Mouse (Mus musculus) limb, embryonic 15.5 days (tissue): Measurements from ENCODE around the gene Pygo2. TPM values are rescaled to one million over a fixed set of nuclear protein-coding genes. Genes with fewer than 3 reads are reported as not detected.

Experiments used
- ATAC-seq: fragments of 200-750 bp; cut with Nextera tagmentation; 2 replicates; pipeline ENCODE4 v1.8.0; 2017; ENCODE audit warnings: low read depth, moderate TSS enrichment; ENCODE audit not compliant: insufficient number of reproducible peaks, low FRiP score, low TSS enrichment
- H3K27ac ChIP-seq: fragments of 300-500 bp; sonication (generic); 2 replicates; pipeline ENCODE4 v1.5.1; 2015; ENCODE audit warnings: moderate library complexity, mild to moderate bottlenecking, inconsistent platforms
- H3K27me3 ChIP-seq: fragments of 300-500 bp; sonication (generic); 2 replicates; pipeline ENCODE4 v1.6.1; 2015; ENCODE audit warnings: inconsistent platforms
- H3K36me3 ChIP-seq: fragments of 300-500 bp; sonication (generic); 2 replicates; pipeline ENCODE4 v1.6.1; 2015; ENCODE audit warnings: inconsistent platforms
- H3K4me1 ChIP-seq: fragments of 300-500 bp; sonication (generic); 2 replicates; pipeline ENCODE4 v1.6.1; 2015; ENCODE audit warnings: inconsistent platforms
- H3K4me2 ChIP-seq: fragments of 300-500 bp; sonication (generic); 2 replicates; pipeline ENCODE4 v1.6.1; 2015; ENCODE audit warnings: mild to moderate bottlenecking, inconsistent platforms
- H3K4me3 ChIP-seq: fragments of 300-500 bp; sonication (generic); 2 replicates; pipeline ENCODE4 v1.5.1; 2015; ENCODE audit warnings: mild to moderate bottlenecking, inconsistent platforms
- H3K9ac ChIP-seq: fragments of 300-500 bp; sonication (generic); 2 replicates; pipeline ENCODE4 v1.6.1; 2015; ENCODE audit warnings: inconsistent platforms
- H3K9me3 ChIP-seq: fragments of 300-500 bp; sonication (generic); 2 replicates; pipeline ENCODE4 v1.6.1; 2016; ENCODE audit warnings: inconsistent platforms
- WGBS: fragments of 180-500 bp; shearing (Covaris S2); methylation state at CpG from one replicate; pipeline ENCODE4 v1.1.7; 2015; 5-methylcytosine and 5-hydroxymethylcytosine counted together
- polyA plus RNA-seq: library from polyadenylated mRNA; unstranded; fragments of >200 nt; fragmentation: Nextera tagmentation; extraction: Ambion mirVana; gene quantifications from 2 replicates; pipeline ENCODE4 v1.2.1, GENCODE M21; 2015

Gene Pygo2
- polyA plus RNA-seq, 1 experiment from 2014 or later = 43.7 TPM

GRCm38 (mm10) chr3:89449541-89449940 is 19.5 kb downstream of the Pygo2 start:
- Histone ChIP-seq H3K9me3 (no peaks in the 10 kb centered on the region), H3K9ac (no peak overlapping the region), H3K4me3 (no peak overlapping the region), H3K4me1 (peaks cover 11% of the 10 kb centered on the region; the same call in 1 of the 2 replicates), H3K36me3 (peaks cover 33% of the 10 kb centered on the region), H3K4me2 (no peak overlapping the region), H3K27me3 (no peaks in the 10 kb centered on the region), H3K27ac (no peak overlapping the region)
- no peak for ATAC-seq
- 43% methylated on average over 7 of the region's 7 CpGs for WGBS

GRCm38 (mm10) chr3:89451916-89452315 is 21.9 kb downstream of the Pygo2 start:
- H3K4me3 ChIP-seq = no peak overlapping the region
- no peak overlapping the region for H3K4me2 ChIP-seq
- peaks cover 11% of the 10 kb centered on the region; the same call in 1 of the 2 replicates for H3K4me1 ChIP-seq
- peaks cover 10% of the 10 kb centered on the region; the same call in 1 of the 2 replicates for H3K36me3 ChIP-seq
- H3K27ac ChIP-seq = no peak overlapping the region
- no peaks in the 10 kb centered on the region for H3K27me3 ChIP-seq
- H3K9ac ChIP-seq = no peak overlapping the region
- H3K9me3 ChIP-seq = no peaks in the 10 kb centered on the region
- ATAC-seq = no peak
- WGBS = 75% methylated on average over 1 of the region's 1 CpGs

GRCm38 (mm10) chr3:89454401-89455177 is 24.6 kb downstream of the Pygo2 start, which contains the start of gene Pmvk:
TSS of gene Pmvk (plus strand) at chr3:89454541.
- H3K9me3 ChIP-seq = no peaks in the 10 kb centered on the region
- no peak within 1 kb of the TSS for H3K4me3 ChIP-seq
- no peak within 1 kb of the TSS for H3K27ac ChIP-seq
- 61% methylated on average over 10 of the region's 10 CpGs for WGBS
- no peaks in the 10 kb centered on the region for H3K27me3 ChIP-seq
- ATAC-seq = no peak
- peaks cover 4% of the 10 kb centered on the region; the same call in 1 of the 2 replicates for H3K4me1 ChIP-seq
- H3K36me3 ChIP-seq = no peaks in the 10 kb centered on the region
- H3K9ac ChIP-seq = no peak within 1 kb of the TSS
- H3K4me2 ChIP-seq = no peak within 1 kb of the TSS

GRCm38 (mm10) chr3:89455786-89456285 is 25.8 kb downstream of the Pygo2 start:
- no peak for ATAC-seq
- Histone ChIP-seq H3K4me1 (peaks cover 15% of the 10 kb centered on the region; the same call in 1 of the 2 replicates), H3K4me3 (no peak overlapping the region), H3K27me3 (no peaks in the 10 kb centered on the region), H3K9ac (no peak overlapping the region), H3K4me2 (no peak overlapping the region), H3K27ac (no peak overlapping the region), H3K36me3 (no peaks in the 10 kb centered on the region), H3K9me3 (no peaks in the 10 kb centered on the region)
- 62% methylated on average over 1 of the region's 1 CpGs for WGBS

- 39% methylated on average over 10 of the region's 10 CpGs for WGBS
- no peak overlapping the region; the same call in 1 of the 2 replicates for H3K27ac ChIP-seq
- no peak overlapping the region for H3K4me2 ChIP-seq
- no peak for ATAC-seq
- no peaks in the 10 kb centered on the region for H3K27me3 ChIP-seq
- H3K4me1 ChIP-seq = peaks cover 14% of the 10 kb centered on the region; the same call in 1 of the 2 replicates
- no peak overlapping the region for H3K4me3 ChIP-seq
- peaks cover 6% of the 10 kb centered on the region; the same call in 1 of the 2 replicates for H3K36me3 ChIP-seq
- no peak overlapping the region for H3K9ac ChIP-seq
- no peaks in the 10 kb centered on the region for H3K9me3 ChIP-seq
These were observed 27.0 kb downstream of the Pygo2 start for GRCm38 (mm10) chr3:89456726-89457665.

- peaks cover 14% of the 10 kb centered on the region; the same call in 1 of the 2 replicates for H3K4me1 ChIP-seq
- peak overlapping the region; percentile 72; the same call in 1 of the 2 replicates for H3K9ac ChIP-seq
- peaks cover 11% of the 10 kb centered on the region; the same call in 1 of the 2 replicates for H3K36me3 ChIP-seq
- WGBS = 49% methylated on average over 13 of the region's 13 CpGs
- no peaks in the 10 kb centered on the region for H3K27me3 ChIP-seq
- ATAC-seq = no peak
- no peaks in the 10 kb centered on the region for H3K9me3 ChIP-seq
- peak overlapping the region; percentile 72 for H3K4me2 ChIP-seq
- H3K27ac ChIP-seq = peak overlapping the region; percentile 88
- H3K4me3 ChIP-seq = peak overlapping the region; percentile 63
These were observed 28.5 kb downstream of the Pygo2 start for GRCm38 (mm10) chr3:89458372-89458964.

GRCm38 (mm10) chr3:89458965-89459807 is 29.2 kb downstream of the Pygo2 start:
- peak overlapping the region; percentile 63 for H3K4me3 ChIP-seq
- peak; percentile 82 for ATAC-seq
- peak overlapping the region; percentile 72 for H3K4me2 ChIP-seq
- H3K9ac ChIP-seq = peak overlapping the region; percentile 72
- 1% methylated on average over 36 of the region's 36 CpGs for WGBS
- peak overlapping the region; percentile 88 for H3K27ac ChIP-seq
- H3K27me3 ChIP-seq = no peaks in the 10 kb centered on the region
- H3K9me3 ChIP-seq = no peaks in the 10 kb centered on the region
- peaks cover 14% of the 10 kb centered on the region; the same call in 1 of the 2 replicates for H3K4me1 ChIP-seq
- H3K36me3 ChIP-seq = peaks cover 11% of the 10 kb centered on the region; the same call in 1 of the 2 replicates

GRCm38 (mm10) chr3:89468268-89468667 is 38.3 kb downstream of the Pygo2 start:
- H3K27me3 ChIP-seq = no peaks in the 10 kb centered on the region
- no peaks in the 10 kb centered on the region for H3K4me1 ChIP-seq
- 54% methylated on average over 4 of the region's 4 CpGs for whole genome bisulfite sequencing
- H3K4me2 ChIP-seq = no peak overlapping the region
- no peak overlapping the region for H3K9ac ChIP-seq
- H3K4me3 ChIP-seq = no peak overlapping the region
- no peak for ATAC-seq
- H3K27ac ChIP-seq = no peak overlapping the region
- H3K36me3 ChIP-seq = peaks cover 28% of the 10 kb centered on the region
- H3K9me3 ChIP-seq = no peaks in the 10 kb centered on the region

- Histone ChIP-seq H3K9me3 (no peaks in the 10 kb centered on the region), H3K4me2 (no peak overlapping the region), H3K27ac (no peak overlapping the region), H3K9ac (no peak overlapping the region), H3K27me3 (no peaks in the 10 kb centered on the region), H3K4me1 (no peaks in the 10 kb centered on the region), H3K4me3 (no peak overlapping the region), H3K36me3 (peaks cover 24% of the 10 kb centered on the region)
- WGBS = 79% methylated on average over 7 of the region's 7 CpGs
- ATAC-seq = no peak
These were observed 42.3 kb downstream of the Pygo2 start for GRCm38 (mm10) chr3:89472280-89472679.

GRCm38 (mm10) chr3:89473838-89474237 is 43.8 kb downstream of the Pygo2 start:
- Histone ChIP-seq H3K4me1 (no peaks in the 10 kb centered on the region), H3K9ac (no peak overlapping the region), H3K36me3 (peaks cover 8% of the 10 kb centered on the region; the same call in 1 of the 2 replicates), H3K27ac (no peak overlapping the region), H3K4me2 (no peak overlapping the region), H3K4me3 (no peak overlapping the region), H3K9me3 (no peaks in the 10 kb centered on the region), H3K27me3 (no peaks in the 10 kb centered on the region)
- WGBS = 67% methylated on average over 6 of the region's 6 CpGs
- ATAC-seq = no peak
